Mouse (Mus musculus) cerebellum, postnatal 4 days (tissue): ENCODE results near the gene Cel.

Experiments
- DNase-seq, 2 experiments: peaks; one replicate each; pipeline ENCODE4 v3.0.0; 2022; ENCODE audit warnings: low spot score in 2 of 2, mixed read lengths in 1 of 2

The Cel gene

GRCm38 (mm10) chr2:28563303-28563702 lies at the start of gene Cel:
Gene Cel, minus strand, starts transcription at chr2:28563403.
- DNase-seq: no peak

- DNase-seq: no peak
These were observed 49.3 kb upstream of the Cel start for GRCm38 (mm10) chr2:28612436-28613063.

DNA sequence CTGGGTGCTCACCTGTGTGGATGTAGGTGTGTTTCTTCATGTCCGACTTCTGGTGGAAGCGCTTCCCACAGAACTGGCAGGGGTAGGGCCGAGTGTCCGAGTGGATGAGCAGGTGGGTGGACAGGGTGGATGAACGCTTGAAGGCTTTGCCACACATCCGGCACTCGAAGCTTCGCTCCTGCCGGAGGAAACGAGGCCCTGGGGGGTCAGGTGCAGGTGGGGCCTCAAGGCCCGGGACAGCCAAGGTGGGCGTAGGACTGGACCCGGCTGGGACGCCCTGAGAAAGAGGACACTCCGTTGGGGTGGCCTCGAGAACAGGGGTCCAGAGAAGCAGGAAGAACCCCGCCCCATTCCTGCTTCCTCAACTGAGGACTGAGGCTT lies 48.2 kb upstream of the Cel start:
- no peak for DNase-seq

DNA sequence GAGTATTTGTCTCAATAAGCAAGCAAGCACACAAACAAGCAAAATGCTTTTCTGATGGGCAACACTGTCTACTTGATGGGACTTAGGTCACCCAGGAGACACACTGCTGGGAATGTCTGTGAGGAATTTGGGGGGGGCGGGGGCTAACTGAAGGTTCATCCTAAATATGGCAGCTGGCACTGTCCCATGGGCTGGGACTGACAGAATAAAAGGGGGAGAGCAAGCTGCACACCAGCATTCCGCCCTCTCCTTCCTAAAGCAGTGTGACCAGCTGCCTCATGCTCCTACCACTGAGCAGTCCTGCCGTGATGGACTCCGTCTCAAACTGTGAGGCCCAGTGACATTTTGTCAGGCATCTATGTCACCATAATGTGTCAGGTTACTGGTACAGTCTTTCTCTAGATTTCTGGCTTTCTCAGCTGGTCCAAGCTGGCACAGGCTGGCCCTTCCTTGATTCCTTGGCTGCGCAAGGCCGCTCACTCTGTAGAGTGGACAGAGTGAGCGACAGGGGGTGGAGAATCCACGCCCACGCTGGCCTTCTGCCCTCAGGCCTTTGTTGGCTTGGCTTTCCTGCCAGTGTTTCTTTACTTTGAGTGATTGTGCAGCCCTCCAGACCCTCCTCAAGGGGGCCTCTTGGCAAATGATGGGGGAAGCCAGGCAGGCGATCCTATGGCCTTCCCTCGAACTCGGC lies 47.7 kb upstream of the Cel start:
- peak in 1 of 2 experiments; percentile 59 for DNase-seq

- no peak for DNase-seq
These were observed 46.6 kb upstream of the Cel start for GRCm38 (mm10) chr2:28609851-28610250.

DNA sequence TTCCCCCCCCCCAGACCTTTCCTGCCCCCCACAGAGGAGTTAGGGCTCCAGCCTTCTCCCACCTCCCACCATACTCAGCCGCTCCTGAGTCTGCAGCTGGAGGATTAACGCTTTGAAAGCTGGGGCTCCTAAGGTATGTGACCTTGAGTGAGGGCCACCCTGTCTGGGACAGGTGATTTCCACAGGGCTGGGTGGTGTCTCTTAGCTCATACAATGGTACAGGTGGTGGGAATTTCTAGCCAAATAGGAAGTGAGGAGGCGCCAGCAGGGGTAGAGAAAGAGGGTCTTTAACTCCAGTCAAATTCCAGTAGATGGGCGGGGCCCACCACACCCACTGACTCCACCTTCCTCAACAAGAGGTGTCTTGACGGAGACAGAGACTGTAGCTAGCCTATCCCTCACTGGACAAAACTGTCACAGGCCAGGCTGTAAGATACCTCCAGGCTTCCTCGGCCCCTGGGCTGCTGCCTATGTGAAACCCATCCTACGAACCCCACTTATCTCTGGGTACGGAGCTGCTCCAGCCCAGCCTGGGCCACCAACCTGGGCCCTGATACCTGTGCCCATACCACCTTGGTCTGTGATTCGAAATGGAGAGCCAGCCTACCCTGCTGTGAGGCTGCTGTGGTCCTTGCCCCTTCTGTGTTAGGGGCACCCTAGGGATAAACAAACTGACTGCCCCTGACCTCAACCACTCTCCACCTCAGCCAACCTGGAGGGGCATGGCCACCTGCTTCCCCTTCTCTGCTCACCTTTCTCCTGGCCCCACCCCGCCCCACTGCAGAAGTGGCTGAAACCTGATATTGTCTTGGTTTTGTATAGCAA lies 44.4 kb upstream of the Cel start:
- no peak for DNase-seq

GRCm38 (mm10) chr2:28606601-28607340 lies 43.6 kb upstream of the Cel start:
- no peak for DNase-seq

DNA sequence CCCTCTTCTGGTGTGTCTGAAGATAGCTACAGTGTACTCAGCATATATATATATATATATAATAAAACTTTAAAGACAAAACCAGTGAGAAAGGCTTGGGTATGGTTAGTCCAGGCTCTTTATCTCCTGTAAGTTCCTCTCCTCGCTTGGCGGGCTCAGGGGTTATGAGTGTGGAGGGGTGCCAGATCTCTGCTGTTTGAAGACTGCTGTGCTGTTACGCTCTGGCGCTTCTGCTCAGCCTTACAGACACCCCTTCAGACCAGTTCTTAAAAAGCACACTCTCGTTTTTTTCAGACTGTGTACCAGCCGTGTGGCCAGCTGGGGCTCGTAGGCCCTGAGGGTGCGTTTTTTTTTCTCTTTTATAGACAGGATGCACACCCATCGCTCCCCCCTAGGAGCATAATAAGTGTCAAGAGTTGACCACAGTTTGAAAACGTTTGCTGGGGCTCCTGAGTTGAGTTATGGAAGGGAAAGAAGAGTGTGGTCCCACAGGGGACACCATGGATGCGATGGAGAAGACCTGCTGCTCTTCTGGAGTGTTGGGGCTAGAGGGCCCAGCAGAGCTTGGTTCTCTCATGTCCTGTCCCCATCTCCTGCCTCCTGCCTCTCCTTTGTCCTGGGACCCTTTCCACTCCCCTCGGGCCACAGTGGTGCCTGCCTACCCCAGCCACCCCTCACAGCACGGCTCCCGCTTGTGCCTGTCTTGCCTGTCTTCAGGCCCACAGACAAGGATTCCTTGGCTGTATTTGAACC lies 42.8 kb upstream of the Cel start:
- no peak for DNase-seq

DNA sequence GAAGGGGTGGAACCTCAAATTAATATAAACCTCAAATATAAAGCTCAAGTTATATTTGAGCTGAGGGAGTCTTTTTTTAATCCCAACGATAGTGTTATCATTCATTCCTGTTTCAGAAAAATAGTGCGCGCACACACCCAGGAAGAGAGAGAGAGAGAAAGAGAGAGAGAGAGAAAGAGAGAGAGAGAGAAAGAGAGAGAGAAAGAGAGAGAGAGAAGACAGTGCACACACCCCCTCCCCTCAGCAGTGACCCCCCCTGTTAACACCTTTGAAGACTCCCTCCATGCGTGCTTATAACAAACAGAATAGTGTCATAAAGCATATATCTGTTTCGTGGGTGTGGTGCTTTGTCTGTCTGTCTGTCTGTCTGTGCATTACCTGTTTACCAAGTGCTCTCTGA lies 40.3 kb upstream of the Cel start:
- no peak for DNase-seq

- no peak for DNase-seq
These were observed 38.8 kb upstream of the Cel start for GRCm38 (mm10) chr2:28601720-28602590.

DNA sequence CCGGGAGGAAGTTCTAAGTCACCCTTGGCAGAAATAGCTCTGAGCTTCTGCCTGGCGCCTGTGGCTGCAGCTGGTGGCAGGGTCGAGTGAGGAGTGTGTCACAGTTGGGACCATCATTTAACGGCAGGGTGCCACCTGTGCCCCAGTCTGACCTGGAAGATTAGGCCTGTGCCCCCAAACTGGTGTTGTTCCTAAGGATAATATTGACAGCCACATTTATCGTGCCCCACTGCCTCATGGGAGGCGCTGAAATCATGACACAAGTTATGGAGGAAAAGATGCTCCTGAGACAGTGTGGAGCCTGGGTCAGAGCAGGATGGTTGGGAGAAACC lies 36.3 kb upstream of the Cel start:
- no peak for DNase-seq

- DNase-seq: no peak
These were observed 35.7 kb upstream of the Cel start for GRCm38 (mm10) chr2:28598692-28599568.

GRCm38 (mm10) chr2:28597733-28598547 lies 34.7 kb upstream of the Cel start:
- no peak for DNase-seq

DNA sequence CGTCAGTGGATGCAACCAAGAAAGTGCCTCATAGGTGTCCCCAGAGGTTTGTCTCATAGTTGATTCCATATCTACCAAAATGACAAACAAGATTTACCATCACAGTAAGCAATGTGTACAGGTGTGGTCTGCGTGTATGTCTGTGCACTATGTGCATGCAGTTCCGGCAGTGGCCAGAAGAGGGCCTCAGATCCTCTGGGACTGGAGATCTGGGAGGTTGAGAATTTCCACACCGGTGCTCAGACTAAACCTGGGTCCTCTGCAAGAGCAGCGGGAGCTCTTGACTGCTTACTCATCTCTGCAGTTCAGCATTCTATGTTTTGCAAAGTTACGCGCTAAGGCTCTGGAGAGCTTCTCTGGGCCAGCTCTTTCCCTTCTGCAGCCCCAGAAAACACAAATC lies 33.8 kb upstream of the Cel start:
- no peak for DNase-seq

- no peak for DNase-seq
These were observed 32.8 kb upstream of the Cel start for GRCm38 (mm10) chr2:28596021-28596420.

GRCm38 (mm10) chr2:28592809-28593208 lies 29.6 kb upstream of the Cel start:
- peak in 1 of 2 experiments; percentile 59 for DNase-seq

- DNase-seq: no peak
These were observed 28.3 kb upstream of the Cel start for GRCm38 (mm10) chr2:28591479-28591878.

DNA sequence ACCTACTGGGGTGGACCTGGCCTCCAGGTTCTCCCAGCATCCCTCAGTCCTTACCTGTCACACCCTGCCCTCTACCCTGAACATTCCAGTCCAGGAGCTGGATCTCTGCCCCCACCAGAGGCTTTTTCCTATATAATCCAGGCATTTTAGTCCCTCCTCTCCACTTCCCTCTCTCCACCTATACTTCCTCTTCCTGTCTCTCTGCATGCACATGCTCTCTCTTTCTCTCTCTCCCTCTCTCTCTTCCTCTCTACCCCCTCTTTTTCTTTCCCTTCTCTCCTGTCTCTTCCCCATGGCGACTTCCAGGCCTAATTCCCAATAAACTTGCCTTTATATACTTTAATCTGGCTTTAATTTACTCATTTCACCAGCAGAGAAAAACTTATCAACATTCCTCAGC lies 25.4 kb upstream of the Cel start:
- no peak for DNase-seq

GRCm38 (mm10) chr2:28585730-28586129 lies 22.5 kb upstream of the Cel start:
- DNase-seq: no peak
